Mouse (Mus musculus) ES-Bruce4 (cell line): ENCODE measurements around the gene Cbfa2t3.

ENCODE experiments used
- CTCF ChIP-seq: IDR thresholded peaks from one replicate; pipeline ENCODE4 v1.8.1; 2011; ENCODE audit warnings: low read depth, low read length
- EP300 ChIP-seq: IDR thresholded peaks from 2 replicates; pipeline ENCODE4 v1.6.1; 2011; ENCODE audit warnings: low read depth, low read length; ENCODE audit not compliant: insufficient read depth
- POLR2A ChIP-seq: IDR thresholded peaks from one replicate; pipeline ENCODE4 v1.8.1; 2011; ENCODE audit warnings: low read length; ENCODE audit not compliant: insufficient read depth

- no peak for TF ChIP-seq EP300
- TF ChIP-seq CTCF = no peak
- no peak for TF ChIP-seq POLR2A
These were observed 57.5 kb downstream of the Cbfa2t3 start for GRCm38 (mm10) chr8:122641406-122641805.
